Mouse (Mus musculus) intestine, embryonic 16.5 days (tissue): ENCODE data around the gene Srrm4. TPM values are rescaled to one million over a fixed set of nuclear protein-coding genes. Genes with fewer than 3 reads are reported as not detected.

ENCODE experiments used
- ATAC-seq: fragments of 200-750 bp; cut with Nextera tagmentation; 2 replicates; pipeline ENCODE4 v1.8.0; 2017; ENCODE audit warnings: moderate TSS enrichment, moderate library complexity
- H3K27ac ChIP-seq: fragments of 300-500 bp; sonication (generic); 2 replicates; pipeline ENCODE4 v1.5.1; 2014; ENCODE audit warnings: mild to moderate bottlenecking, low read length
- H3K27me3 ChIP-seq: fragments of 300-500 bp; sonication (generic); replicated peaks from 2 replicates; pipeline ENCODE4 v1.6.1; 2014; ENCODE audit warnings: low read length, control low read depth, mixed read lengths; ENCODE audit not compliant: control insufficient read depth, insufficient read depth
- H3K36me3 ChIP-seq: fragments of 300-500 bp; sonication (generic); 2 replicates; pipeline ENCODE4 v1.6.1; 2014; ENCODE audit warnings: low read length, control low read depth; ENCODE audit not compliant: control insufficient read depth, insufficient read depth
- H3K4me1 ChIP-seq: fragments of 300-500 bp; sonication (generic); 2 replicates; pipeline ENCODE4 v1.6.1; 2014; ENCODE audit warnings: low read length, control low read depth, mixed read lengths; ENCODE audit not compliant: control insufficient read depth, insufficient read depth
- H3K4me2 ChIP-seq: fragments of 300-500 bp; sonication (generic); 2 replicates; pipeline ENCODE4 v1.6.1; 2014; ENCODE audit warnings: low read depth, low read length, control low read depth
- H3K4me3 ChIP-seq: fragments of 300-500 bp; sonication (generic); 2 replicates; pipeline ENCODE4 v1.5.1; 2014; ENCODE audit warnings: mild to moderate bottlenecking, low read length
- H3K9ac ChIP-seq: fragments of 300-500 bp; sonication (generic); 2 replicates; pipeline ENCODE4 v1.6.1; 2014; ENCODE audit warnings: low read depth, low read length
- H3K9me3 ChIP-seq: fragments of 300-500 bp; sonication (generic); 2 replicates; pipeline ENCODE4 v1.6.1; 2016; ENCODE audit warnings: low read length, control low read depth; ENCODE audit not compliant: control insufficient read depth
- WGBS: fragments of 180-500 bp; shearing (Covaris S2); extraction: QIAGEN DNeasy Blood & Tissue Kit; methylation state at CpG from one replicate; pipeline ENCODE4 v1.1.7; 2014; 5-methylcytosine and 5-hydroxymethylcytosine counted together
- polyA plus RNA-seq: library from polyadenylated mRNA; unstranded; fragments of >200 nt; fragmentation: Nextera tagmentation; extraction: Ambion mirVana; gene quantifications from 2 replicates; pipeline ENCODE4 v1.2.1, GENCODE M21; 2015

Srrm4 gene
- polyA plus RNA-seq, 1 experiment from 2014 or later: 1.5 TPM

- H3K27me3 ChIP-seq: no peaks in the 10 kb centered on the region
- no peaks in the 10 kb centered on the region for H3K9me3 ChIP-seq
- H3K4me2 ChIP-seq: no peak overlapping the region
- no peak overlapping the region for H3K9ac ChIP-seq
- no peak overlapping the region for H3K4me3 ChIP-seq
- ATAC-seq: peak; percentile 48
- no peaks in the 10 kb centered on the region for H3K4me1 ChIP-seq
- 63% methylated on average over 15 of the region's 15 CpGs for WGBS
- H3K27ac ChIP-seq: no peak overlapping the region
- H3K36me3 ChIP-seq: no peaks in the 10 kb centered on the region
Observed at GRCm38 (mm10) chr5:116389856-116390542, 201.6 kb downstream of the Srrm4 start.

- 87% methylated on average over 4 of the region's 4 CpGs for WGBS
- Histone ChIP-seq H3K4me1 (no peaks in the 10 kb centered on the region), H3K27me3 (no peaks in the 10 kb centered on the region), H3K4me2 (no peak overlapping the region), H3K4me3 (no peak overlapping the region), H3K9me3 (no peaks in the 10 kb centered on the region), H3K36me3 (no peaks in the 10 kb centered on the region), H3K27ac (no peak overlapping the region), H3K9ac (no peak overlapping the region)
- no peak for ATAC-seq
Observed at GRCm38 (mm10) chr5:116389321-116389720, 202.3 kb downstream of the Srrm4 start.

Other genes starting within 250 kb of the Srrm4 start
- gene Hspb8, start 169.0 kb downstream of the Srrm4 start, polyA plus RNA-seq: 11.3 and 11.8 TPM in 2 replicates